Mouse (Mus musculus) kidney, adult 9 months (tissue): ENCODE data around the gene Zdhhc24.
A peak's percentile ranks its signal among the peaks of the same experiment; 100 is the strongest.

Source experiments
- DNase-seq: peaks from one replicate; pipeline ENCODE4 v3.0.0; 2022

The Zdhhc24 gene

DNA sequence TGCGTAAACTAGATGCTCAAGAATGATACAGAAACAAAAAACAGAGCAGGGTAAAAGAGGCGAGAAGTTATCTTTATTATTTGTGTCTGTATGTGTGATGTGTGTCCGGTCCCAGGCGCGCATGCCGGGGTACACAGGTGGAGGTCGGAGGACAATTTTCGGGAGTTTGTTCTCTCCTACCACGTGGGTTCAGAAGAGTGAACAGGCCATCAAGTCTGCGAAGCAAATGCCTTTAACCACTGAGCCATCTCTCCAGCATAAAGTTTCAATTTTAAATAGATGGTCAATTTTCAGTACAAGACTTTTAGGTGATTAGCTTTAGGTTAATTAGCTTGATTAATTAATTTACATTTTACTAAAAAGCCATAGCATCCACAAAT, 846 bp downstream of the Zdhhc24 start:
- no peak for DNase-seq

DNA sequence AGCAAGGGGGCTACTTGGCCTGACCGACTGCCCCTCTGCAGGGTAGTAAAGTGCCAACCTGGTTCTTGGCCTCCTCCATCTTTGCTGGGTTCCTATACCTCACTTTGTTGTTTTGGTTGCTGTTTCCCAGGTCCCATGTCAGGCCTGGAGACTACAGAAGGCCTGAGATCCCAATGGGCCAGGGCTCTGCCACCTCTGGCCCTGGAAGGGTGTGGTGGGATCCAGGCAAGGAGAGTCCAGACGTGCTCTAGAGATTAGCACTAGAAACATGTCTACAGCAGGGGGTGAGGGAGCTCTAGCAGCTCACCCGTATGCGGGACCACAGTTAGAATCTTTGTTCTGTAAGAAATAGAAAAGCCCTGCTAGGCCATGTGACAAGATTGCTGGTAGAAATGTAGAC, 5.5 kb downstream of the Zdhhc24 start:
- DNase-seq: no peak

- DNase-seq: no peak
Observed at GRCm38 (mm10) chr19:4889791-4890190, 11.3 kb downstream of the Zdhhc24 start.

DNA sequence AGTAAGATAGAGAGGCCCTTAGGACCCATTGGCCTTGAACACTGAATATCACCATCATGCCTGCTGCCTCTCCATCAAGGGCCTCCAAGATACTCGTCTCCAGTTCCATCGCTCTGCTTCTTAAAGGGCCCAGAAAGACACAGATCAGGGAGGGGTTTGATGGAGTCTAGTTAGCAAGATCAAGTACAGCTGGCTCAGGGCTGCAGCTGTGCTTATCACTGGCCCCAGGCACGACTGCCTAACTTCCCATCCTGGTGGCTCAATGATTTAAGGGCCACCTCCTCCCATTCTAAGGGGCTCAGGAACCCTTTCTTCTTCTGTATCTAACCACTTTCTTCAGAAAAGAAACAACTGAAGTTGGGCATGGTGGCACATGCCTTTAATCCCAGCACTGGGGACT, 13.3 kb downstream of the Zdhhc24 start:
- DNase-seq: no peak

- no peak for DNase-seq
Observed at GRCm38 (mm10) chr19:4896780-4897520, 18.5 kb downstream of the Zdhhc24 start.

DNA sequence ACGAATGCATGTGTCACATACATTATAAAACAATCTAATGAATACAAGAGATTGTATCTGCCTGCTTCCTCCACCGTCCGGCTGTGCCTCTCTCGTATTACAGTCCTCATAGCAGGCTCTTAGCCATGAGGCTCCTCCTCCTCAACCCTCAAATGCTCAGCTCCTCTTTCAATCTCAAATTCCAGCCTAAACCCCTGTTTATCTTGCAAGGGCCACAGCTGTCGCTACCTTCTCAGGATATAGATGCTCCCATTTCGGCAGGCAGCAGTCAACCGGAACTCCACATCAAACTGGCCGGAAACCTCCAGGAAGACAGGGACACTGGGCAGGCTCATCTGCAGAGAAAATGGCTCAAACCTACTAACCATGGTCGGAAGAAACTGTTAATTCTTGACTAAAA, 20.5 kb downstream of the Zdhhc24 start:
- no peak for DNase-seq

- no peak for DNase-seq
Observed at GRCm38 (mm10) chr19:4899888-4900287, 21.4 kb downstream of the Zdhhc24 start.

GRCm38 (mm10) chr19:4905979-4906794, 27.7 kb downstream of the Zdhhc24 start, which contains the start of gene Bbs1:
Gene Bbs1, minus strand, starts transcription at chr19:4906628.
- peak; percentile 78 for DNase-seq

DNA sequence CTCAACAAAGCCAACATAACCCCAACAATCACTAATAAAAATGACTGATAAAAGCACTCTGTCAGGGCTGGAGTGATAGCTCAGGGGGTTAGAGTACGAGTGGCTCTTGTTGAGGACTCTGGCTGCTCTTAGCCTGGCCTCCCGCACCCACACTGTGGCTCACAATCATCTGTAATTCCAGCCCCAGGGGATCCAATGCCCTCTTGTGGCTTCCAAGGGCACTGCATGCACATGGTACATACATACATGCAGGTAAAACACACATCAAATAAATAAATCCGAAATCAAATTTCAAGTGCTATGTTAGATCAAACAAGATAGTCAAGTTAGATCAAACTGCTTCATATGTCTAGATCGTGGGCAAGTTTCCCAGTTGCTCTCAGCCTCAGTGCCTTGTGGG, 29.6 kb downstream of the Zdhhc24 start:
- DNase-seq: peak; percentile 62

GRCm38 (mm10) chr19:4909376-4909775, 30.9 kb downstream of the Zdhhc24 start:
- no peak for DNase-seq

GRCm38 (mm10) chr19:4915924-4916603, 37.6 kb downstream of the Zdhhc24 start:
- DNase-seq: no peak

GRCm38 (mm10) chr19:4916827-4917226, 38.4 kb downstream of the Zdhhc24 start:
- DNase-seq: no peak

DNA sequence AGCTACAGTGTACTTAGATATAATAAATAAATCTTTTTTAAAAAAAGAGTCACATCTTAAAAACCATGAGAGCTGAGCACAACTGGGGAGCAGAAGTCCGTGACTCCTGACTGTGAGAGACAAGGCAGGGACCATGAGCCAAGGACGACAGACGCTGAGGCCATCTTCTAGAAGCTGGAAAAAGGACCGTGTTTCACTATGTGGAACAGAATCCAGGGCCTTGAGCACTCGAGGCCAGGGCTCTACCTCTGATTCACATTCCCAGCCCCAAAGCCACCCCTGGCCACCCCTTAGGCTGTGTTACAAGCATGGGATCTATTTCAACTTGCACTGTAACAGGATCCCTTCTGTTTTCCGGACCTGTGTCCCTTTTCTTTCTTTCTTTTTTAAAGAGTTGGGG, 41.2 kb downstream of the Zdhhc24 start:
- no peak for DNase-seq

DNA sequence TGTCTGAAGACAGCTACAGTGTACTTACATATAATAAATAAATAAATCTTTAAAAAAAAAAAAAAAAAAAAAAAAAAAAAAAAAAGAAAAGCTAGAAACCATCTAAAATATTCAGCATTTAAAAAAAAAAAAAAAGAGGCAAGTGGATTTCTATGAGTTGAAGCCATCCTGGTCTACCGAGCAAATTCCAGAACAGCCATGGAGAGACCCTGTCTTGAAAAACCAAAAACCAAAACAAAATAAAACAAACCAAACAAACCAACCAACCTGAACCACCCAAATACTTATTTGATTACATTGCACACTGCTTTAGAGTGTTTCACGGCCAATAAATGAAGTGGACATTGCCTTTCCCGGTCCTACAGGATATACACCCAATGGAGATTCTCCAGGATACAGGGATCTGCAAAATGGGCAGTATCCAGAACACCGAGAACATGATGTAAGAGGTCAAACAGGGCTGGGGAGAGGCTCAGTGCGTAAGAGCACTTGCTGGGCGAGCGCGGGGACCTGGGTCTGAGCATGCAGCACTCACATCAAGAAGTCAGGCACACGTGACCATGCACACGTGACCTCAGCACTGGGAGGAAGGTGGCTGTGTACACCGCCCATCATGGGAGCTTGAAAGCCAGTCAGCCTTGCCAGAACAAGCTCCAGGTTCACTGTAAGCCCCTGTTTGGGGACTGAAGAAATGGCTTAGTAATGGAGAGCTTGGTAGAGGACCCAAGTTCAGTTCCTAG, 46.8 kb downstream of the Zdhhc24 start:
- no peak for DNase-seq

GRCm38 (mm10) chr19:4927904-4928531, 49.5 kb downstream of the Zdhhc24 start, which contains the start of gene Dpp3:
Gene Dpp3, minus strand, starts transcription at chr19:4928287.
- DNase-seq: peak; percentile 99

DNA sequence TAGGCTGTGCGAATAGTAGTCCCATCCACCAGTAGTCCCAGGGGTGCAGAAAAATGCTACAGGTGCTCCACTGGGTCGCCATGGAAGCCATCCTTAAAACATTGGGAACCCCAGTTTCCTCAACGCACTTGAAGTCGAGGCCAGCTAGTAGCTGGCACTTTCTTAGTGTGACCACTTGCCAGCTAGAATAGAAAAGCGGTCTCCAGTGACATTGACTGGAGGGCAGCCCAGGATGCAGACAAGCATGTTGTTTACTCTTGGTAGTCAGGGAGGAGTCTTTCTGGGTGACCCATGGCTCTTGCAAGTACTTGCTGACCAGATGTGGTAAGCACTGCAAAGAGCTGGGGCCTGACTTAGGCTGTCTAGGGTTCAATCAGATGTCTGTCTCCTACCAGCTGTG, 50.3 kb downstream of the Zdhhc24 start:
- no peak for DNase-seq
